Mouse (Mus musculus) cerebellum, adult (tissue): Measurements from ENCODE around the gene Dynlrb1.

Source experiments
- ATAC-seq: cut with Nextera tagmentation; 2 replicates; pipeline ENCODE4 v1.9.2; 2017; ENCODE audit warnings: mild to moderate bottlenecking, moderate library complexity, mixed read lengths; ENCODE audit not compliant: insufficient number of reproducible peaks, low FRiP score, low TSS enrichment

Dynlrb1 gene

GRCm38 (mm10) chr2:155279163-155279562, 42.8 kb downstream of the Dynlrb1 start:
- no peak for ATAC-seq

- ATAC-seq: no peak
Observed at GRCm38 (mm10) chr2:155280116-155280515, 43.8 kb downstream of the Dynlrb1 start.

GRCm38 (mm10) chr2:155283793-155284192, 47.5 kb downstream of the Dynlrb1 start:
- no peak for ATAC-seq

DNA sequence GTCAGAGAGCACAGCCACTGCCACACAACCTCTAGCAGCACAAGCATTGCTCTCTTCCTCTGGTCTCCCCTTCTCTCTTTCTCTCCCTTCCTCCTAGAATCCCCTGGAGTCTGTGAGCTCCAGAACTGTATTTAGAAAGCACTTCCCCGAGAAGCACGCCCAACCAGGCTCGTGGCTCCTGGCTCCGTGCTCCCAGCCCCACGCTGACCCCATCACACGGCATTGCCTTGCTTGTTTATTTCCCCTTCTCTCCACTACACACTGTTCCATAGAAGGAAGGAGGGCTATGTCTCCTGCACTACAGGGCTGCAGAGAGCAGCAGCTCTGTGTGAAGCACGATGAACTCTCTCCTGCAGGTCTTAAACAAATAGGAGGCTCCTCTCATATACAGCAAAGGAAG, 48.3 kb downstream of the Dynlrb1 start:
- no peak for ATAC-seq

GRCm38 (mm10) chr2:155285744-155286143, 49.4 kb downstream of the Dynlrb1 start:
- ATAC-seq: no peak

DNA sequence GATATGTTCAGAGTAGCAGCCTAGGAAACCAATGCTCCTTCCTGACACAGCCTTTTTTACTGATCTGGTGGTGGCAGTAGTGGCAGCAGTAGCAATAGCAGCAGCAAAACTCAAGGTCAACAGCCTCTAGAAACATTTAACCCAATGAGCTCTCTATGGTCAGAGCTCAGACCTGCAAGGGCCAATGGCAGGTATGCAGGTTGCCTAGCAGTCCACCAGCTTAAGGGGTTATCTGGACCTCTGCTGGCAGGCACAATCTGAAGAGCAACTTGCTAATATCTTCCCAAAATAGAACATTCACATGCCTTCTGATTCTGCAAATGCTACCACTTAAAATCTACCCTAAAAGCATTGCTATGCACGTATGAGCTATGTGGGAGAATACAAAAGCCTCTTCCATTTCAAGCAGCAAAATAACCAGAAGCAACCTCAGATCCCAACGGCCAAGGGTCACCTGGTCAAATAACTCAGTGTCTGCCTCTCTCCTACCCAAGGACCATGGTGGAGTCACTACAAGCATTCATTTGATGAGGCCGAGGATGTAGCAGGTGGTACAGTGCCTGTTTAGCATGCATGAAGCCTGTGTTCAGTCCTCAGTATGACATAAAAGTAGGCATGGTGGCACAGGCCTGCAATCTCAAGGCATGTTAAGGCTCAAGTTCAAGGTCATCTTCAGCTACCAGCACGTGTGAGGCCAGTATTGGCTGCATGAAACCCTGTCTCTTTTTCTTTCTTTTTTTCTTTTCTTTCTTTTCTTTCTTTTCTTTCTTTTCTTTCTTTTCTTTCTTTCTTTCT, 51.3 kb downstream of the Dynlrb1 start:
- no peak for ATAC-seq

DNA sequence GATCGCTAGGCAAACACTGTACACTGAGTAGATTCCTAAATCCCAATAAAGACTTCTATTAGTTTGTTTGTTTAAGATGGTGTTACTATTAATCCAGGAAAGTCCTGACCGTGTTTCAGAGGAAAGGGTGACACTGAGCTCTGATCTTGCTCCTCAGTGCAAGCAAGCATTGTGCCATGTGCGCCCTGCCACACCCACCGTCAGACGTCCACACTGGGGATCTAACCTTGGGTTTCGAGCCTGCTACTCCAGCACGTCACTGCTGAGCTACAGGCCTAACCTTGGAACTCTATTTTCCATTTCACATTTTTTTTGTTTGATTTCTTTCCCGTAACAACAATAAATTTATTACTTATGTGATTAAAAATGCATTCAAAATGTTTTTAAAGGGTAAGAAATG, 53.7 kb downstream of the Dynlrb1 start:
- no peak for ATAC-seq

DNA sequence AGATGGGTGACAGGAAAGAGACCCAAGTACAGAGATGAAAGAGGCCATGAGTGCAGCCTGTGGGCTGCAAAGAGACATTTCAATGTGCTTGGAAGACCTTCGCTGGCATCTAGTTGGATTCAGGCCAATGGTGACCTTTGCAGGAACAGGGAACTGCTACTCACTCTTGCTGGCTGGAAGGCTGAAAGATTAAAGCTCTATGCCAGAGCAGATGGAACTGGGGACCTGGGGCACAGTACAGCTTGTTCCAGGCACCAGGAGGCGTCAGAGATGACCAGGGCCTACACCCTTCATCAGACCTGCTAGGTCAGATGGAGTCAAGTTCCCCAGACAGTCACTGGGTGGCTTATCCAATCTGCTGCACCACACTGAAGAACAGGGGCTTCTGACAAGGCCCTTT, 57.0 kb downstream of the Dynlrb1 start:
- ATAC-seq: no peak; the same call in 1 of the 2 replicates

GRCm38 (mm10) chr2:155293946-155294345, 57.6 kb downstream of the Dynlrb1 start:
- no peak for ATAC-seq

DNA sequence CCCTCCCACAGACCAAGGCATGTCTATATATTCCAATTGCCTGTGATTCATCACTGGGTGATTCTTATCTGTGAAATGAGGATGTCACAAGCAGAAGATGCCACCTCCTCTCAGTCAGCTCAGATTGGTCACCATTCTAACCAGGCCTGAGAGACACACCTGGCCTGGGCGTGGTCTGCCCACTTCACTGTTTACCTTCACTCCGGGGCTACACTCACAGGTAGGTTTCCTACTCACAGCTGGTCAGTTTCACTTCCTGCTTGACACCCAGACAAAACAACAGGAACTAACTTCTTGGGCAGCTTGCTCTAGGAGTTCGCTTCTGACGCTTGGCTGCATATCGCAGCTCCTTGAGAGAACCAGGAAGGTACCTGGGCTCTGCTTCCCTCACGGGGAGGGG, 59.1 kb downstream of the Dynlrb1 start:
- ATAC-seq: no peak

DNA sequence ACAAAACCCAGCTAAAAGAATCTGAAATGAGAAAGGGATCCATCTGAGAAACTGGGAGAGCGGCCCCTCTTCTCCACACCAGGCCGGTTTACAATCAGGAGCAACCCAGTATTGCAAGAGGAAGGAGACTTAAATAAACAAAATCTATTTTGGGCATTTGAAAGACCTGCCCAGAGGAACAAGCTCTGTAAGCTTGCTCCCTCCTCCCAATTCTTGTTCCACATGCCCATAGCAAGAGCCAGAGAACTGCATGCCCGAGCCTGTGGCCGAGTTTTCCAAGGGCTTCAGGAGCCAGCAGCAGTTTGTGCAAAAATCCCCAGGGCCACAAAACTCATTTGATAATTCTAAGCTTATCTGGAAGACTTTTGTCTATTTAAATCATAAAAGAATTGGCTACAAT, 63.2 kb downstream of the Dynlrb1 start:
- ATAC-seq: no peak
